Mouse (Mus musculus): Measurements from ENCODE around the gene Stim1.
A peak's percentile ranks its signal among the peaks of the same experiment; 100 is the strongest.

Stim1 gene

DNA sequence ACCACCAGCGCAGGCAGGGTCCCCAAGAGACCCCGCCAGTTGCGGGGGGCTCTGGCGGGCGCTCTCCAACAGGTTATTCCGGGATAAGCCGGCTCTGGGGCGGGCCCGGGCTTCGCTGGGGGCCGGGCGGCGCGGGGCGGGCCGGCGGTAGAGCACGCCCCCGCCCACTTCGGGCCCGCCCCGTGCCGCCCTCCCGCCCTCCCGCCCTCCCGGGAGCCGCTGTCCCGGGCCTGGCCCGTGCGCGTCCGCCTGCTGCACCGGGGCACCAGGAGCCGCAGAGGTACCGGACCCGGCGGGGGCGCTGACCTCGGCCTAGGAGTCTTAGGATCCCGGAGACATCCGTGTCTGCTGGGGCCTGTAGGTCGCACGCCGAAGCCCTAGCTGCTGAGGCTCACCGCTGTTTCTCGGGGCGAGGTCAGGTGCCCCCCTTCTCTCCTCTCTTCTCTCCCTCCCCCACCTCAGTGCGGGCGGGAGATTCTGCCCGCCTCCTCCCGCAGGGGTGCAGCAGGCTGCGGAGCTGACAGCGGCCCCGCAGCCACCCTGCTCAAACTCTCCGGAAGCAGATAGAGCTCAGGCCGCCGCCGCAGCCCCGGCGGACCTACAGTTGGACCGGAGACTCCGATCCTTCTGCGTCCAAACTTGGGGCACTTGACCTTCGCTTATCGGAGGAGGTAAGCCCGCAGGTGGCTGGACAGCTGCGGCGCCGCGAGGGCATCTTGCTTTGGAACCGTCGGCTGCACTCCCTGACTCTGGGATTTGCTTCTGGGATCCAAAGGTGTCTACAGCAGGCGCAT lies at the start of gene Stim1:
Stim1 (plus strand) TSS at position 206 of the 794 bp plus-strand sequence.
- DNase-seq (ENCODE audit: low read depth in 2 of 2, low spot score in 2 of 2), result peak; percentile 59 to 73

DNA sequence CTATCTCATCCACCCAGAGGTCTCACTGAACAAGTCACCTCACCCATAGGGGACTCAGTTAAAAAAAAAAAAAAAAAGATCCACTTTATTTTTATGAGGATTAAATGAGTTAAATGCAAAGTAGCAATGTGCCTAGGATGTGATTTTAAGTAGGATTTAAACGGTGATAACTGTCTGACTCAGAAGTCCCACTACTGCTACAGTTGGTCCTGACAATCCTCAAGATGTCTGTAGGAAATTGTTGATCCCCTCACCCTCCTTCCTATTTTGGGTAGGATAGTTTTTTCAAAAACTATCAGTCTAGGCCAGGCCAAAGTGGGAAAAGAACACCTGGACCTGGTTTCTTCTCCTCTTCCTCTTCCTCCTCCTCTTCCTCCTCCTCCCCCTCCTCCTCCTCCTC lies 45.7 kb upstream of the Stim1 start:
- DNase-seq (ENCODE audit: low read depth in 2 of 2, low spot score in 2 of 2), result no peak

DNA sequence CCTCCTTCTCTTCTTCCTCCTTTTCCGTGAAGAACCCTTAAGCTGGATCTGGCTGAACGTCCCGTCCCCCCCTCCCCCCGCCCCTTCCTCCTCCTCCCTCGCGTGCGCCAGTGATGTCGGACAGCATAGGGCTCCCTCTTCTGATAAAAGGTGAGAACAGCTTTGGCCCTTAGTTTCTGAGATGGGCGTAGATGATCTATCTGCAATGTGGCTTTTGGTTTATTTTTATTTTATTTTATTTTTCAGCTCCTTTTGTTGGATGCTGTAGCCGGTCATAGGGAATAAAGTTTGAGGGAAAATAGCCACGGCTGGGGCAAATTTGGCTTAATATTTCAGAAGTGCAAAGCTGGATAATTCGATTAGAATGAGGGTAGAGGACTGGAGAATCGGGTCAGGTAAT lies 45.3 kb upstream of the Stim1 start:
- DNase-seq (ENCODE audit: low read depth in 2 of 2, low spot score in 2 of 2), result peak in 1 of 2 experiments; percentile 28

DNA sequence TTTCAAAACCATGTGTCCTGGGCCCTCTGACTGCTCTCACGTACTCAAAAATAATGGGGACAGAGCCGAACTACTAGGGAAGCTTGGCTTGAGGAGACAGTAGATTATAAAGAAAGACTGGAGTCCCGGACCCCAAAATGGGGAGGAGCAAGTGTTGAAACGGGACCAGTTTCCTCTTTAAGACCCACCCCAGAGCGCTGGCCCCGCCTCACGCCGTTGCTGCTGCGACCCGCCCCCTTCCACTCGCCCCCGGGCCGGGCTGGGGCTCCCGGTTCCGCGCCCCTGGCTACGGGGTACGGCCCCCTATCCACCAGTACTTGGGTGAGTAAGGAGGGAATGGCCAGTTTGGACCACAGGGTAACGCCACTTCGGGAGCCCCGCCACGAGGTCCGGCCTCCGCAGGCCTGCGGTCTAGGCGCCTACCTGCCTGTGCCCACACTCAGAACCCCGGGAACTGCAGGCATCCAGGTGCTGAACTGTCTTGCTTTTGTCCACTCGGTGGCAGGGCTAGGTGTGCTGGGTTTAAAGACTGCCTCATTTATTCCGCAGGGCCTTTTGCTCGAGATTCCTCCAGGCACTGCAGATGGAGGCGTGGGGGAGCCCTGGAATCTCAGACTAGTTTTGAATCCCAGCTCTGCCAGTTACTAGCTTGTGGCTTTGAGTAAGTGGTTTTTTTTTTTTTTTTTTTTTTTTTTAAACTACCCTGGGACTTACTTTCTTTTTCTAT lies 44.6 kb upstream of the Stim1 start:
- DNase-seq (ENCODE audit: low read depth in 2 of 2, low spot score in 2 of 2), result peak; percentile 34 to 50

DNA sequence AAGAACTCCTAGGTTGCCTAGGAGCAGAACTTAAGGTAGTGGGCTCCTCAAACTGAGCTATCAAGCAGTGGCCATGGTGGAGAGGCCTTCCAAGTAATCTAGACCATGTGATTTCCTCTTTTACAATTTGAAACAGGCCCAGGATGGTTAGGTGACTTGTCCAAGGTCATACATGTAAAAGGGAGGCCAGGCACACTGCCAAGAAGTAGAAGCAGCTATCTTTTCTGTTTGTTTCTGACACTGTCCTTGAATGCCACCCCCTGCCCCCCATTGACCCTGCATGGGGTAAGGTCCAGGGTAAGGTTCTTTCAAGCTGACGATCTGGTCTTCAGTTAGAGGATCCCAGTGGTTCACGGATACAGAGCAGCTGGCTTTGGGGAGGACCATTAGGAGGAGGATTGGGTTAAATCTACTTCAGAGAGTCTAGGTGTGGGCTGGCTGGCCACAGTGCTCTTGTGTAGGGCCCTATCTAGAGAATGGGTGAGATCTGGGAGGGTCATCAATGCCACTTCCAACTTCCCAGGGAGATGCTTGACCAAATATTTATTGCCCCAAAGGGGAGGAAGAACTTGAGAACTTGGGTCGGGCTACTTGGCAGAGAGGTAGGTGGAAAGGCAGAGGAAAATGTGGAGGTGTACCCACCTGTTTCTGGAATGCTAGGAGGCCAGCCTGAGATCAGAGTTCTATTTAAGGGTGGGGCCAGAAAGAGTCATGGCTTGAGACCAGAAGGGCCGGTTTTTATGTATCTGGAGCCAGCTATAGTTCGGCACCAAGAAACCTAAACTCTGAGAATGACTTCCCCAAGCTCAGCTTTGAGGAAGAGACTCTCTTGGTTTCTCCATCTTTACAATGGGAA lies 43.5 kb upstream of the Stim1 start:
- DNase-seq (ENCODE audit: low read depth in 2 of 2, low spot score in 2 of 2), result no peak

DNA sequence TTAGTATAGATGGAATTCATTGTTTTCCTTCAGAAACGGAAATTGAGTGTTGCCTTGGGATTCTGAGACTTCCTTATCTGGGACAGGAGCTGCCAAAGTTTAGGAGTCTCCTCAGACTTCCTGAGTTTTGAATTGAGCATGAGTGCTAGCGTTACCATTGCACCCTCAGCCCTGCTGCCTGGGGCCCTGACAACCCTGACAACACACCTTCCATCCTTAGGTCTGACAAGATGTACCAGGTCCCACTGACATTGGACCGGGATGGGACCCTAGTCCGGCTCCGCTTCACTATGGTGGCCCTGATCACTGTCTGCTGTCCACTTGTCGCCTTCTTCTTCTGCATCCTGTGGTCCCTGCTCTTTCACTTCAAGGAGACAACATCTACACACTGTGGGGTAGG lies 41.6 kb upstream of the Stim1 start:
- no peak for DNase-seq (ENCODE audit: low read depth in 2 of 2, low spot score in 2 of 2)

DNA sequence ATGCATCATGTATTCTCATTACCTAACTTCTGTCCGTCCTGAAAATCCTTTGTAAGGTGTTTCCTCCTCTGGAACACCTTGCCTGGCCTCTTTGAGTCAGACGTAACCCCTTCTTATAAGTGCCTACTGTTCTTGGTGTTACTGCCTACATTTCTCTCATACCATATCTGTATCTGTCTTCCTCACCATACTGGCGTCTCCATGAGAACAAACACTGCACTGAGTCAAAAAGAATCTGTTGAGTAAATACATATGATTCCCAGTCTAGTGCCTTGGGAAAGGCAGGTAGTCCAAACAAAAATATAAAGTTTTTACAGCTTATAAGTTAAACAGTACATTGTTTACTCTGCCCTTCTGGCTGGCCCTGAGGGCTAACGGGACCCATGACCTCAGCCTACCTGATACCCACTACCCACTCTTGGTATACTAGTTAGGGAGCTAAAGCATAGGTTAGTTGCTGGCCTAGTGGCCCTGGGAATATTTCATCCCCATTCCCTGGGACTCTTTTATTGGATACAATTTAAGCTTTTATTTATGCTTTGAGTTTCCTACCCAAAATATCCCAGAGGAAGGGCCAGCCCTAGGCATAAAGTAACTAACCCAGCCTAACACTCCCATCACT lies 39.4 kb upstream of the Stim1 start:
- no peak for DNase-seq (ENCODE audit: low read depth in 2 of 2, low spot score in 2 of 2)

DNA sequence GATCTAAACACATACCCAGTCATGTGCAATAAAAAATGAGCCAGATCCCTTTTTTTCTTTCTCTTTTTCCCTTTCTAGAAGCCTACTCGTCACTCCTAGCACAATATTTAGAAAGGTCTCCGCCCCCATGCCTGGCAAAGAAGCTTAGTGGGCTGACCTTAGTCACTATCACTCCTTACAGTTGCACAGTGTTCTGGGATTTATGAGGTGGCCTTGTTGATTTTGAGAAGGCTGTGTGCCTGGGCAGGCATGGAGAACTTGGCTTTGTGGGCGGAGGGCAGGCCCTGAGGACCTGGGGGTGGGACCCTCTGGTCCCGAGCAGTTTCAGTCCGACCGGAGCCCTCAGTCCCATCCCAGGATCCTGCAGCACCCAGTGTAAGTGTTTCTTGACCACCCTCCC lies 37.8 kb upstream of the Stim1 start:
- DNase-seq (ENCODE audit: low read depth in 2 of 2, low spot score in 2 of 2), result no peak

DNA sequence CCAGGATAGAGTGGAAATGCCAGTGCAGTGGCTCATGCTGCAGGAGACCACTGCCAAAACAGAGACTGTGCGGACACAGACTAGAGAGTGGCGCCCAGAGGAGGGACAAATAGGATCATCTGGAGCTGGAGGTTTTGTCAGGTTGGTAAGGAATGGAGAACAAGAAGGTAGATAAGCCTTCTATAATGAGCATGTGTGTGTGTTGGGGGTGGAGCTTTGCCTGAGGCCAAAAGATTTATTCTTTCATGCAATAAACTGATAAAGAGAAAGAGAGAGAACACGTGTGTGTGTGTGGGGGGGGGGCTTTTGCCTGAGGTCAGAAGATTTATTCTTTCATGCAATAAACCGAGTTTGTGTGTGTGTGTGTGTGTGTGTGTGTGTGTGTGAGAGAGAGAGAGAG lies 34.5 kb upstream of the Stim1 start:
- DNase-seq (ENCODE audit: low read depth in 2 of 2, low spot score in 2 of 2), result no peak

DNA sequence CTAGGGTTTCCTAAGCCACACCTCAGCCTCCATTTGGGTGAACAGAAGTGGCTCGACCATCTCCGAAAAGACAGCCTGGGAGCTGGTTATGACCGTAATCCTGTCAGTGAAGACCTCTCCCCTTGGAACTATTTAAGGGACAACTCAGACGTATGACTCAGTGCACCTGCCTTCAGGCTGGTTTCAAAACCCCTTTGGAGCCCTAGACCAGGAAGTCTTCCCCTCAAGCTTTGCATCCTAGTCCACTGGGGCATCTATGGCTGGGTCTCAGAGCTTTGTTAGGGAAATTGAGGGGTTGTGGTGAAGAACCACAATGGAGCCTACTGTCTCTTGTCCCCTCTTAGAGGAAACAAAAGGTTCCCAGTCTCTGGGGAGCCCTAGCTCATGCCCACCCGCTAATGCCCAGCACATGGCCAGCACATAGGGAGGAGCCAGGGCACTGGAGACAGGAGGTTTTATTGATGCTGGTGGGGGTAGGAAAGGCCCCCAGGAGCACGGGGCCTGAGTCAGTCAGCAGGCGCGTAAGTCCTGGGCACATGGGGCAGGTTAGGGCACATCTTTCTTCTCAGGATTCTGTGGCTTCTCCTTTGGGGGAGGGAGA lies 28.8 kb upstream of the Stim1 start:
- DNase-seq (ENCODE audit: low read depth in 2 of 2, low spot score in 2 of 2), result no peak

DNA sequence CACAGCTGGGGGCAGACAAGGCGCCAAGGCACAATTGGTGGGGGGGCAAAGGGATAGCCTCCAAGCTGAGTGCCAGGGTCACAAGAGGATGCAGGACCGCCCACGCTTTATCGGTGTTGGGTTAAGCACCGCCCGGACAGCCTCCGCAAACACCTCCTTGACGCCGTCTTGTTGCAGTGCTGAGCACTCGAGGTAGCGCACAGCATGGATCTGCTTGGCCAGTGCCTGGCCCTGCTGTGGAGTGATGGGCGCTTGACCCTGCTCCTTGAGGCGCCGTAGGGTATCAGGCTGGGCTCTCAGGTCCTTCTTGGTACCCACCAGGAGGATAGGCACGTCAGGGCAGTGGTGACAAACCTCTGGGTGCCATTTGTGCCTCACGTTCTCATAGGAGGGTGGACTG lies 28.0 kb upstream of the Stim1 start:
- no peak for DNase-seq (ENCODE audit: low read depth in 2 of 2, low spot score in 2 of 2)

DNA sequence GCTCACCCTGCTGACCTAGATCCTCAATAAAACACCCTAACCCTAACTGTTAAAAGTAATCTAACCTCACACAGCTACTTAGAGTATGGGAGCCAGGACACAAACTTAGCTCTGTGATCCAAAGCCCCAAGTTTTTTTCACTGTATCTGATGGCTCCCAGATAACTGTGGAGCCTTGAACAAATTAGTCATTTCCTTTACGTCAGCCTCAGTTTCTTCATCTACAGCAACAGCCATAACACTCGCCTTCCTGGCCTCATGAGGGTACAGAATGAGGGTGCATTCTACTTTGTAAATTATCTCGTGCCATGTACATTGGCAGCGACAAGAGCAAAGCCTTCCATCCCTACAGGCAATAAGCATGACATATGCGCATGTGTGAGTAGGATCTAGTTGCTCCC lies 25.2 kb upstream of the Stim1 start:
- no peak for DNase-seq (ENCODE audit: low read depth in 2 of 2, low spot score in 2 of 2)

DNA sequence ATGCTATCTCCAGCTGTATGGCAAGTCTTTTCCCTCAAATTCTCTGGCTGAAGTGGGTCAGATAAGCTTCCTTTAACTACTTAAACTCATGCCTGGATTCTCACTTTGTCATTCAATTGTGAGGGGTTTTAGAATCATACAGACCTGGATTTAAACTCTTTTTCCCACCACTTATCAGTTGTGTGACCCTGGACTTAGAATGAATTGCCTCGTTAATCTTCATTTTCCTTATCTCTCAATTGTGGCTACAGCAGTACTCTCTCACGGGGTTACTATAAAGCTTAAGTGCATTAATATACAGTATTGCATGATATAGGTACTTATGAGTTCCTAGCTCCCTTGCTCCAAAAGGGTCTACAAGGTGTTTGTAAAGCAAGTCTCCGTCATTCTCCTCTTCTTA lies 24.7 kb upstream of the Stim1 start:
- DNase-seq (ENCODE audit: low read depth in 2 of 2, low spot score in 2 of 2), result no peak

DNA sequence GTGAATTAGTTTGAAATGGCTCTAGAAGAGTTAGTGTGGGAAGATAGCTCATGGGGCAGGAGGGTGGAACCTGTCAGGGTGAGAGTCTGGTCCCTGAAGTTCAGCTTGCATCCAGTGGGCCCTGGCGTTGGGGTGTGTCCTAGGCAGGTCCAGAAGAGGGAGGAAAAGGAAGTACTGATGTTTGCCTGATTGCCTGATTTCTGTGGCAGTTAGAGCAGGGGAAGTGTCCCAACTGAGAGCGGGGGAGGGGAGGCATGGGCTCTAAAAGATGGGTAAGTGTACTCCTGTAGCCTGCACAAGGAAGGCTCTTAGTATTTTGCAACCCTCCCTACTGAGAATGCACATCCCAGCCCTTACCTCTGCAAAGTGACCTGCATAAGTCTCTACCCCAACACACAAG lies 23.7 kb upstream of the Stim1 start:
- no peak for DNase-seq (ENCODE audit: low read depth in 2 of 2, low spot score in 2 of 2)

DNA sequence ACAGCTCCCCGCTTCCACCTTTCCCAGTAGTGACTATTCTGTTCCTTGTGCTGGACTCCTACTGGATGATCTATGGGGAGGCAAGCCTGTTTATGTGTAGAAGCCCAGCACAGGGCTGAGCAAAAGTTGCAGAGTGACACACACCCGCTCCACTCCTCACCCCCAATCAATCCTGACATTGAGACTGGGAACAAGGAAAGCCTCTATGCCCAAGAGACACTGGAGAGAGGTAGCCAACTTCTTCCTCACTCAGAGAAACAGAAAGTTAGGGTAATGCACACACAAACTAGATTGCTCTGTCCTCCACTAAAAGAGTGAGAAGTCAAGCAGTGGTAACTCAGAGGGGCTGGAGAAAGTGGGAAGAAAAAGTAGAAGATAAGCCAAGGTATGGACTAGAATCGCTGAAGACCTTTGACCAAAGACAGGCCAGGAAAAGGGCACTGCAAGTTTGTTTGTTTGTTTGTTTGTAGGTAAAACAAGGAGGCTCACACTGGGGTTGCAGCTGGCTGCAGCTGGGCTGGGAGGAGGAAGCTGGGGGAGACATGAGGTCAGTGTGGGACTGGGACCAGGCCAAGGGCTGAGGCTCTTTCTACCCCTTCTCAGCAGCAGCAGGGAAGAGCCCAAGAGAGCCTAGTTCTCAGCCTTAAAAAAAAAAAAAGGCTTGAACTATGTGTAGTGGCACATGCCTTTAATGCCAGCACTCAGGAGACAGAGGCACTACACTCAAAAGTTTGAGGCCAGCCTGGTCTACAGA lies 22.6 kb upstream of the Stim1 start:
- no peak for DNase-seq (ENCODE audit: low read depth in 2 of 2, low spot score in 2 of 2)

DNA sequence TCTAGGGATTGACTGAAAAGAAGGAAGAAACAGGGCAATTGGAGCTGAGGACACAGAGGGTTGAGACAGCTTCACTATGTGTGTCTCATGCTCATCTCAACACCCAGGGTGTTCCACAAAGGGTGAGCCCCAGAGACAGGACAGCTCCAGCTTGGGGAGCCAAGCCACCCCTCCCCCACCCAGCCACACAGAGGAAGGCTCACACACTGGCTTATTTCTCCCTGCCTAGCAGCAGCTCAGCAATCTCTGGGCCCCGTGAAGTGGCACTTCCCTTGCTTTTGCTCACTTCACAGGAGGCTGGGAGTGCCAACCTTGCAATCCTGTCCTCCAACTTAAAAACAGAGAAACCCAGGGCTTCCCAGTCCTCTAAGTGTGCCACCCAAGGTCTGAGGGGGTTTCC lies 21.8 kb upstream of the Stim1 start:
- DNase-seq (ENCODE audit: low read depth in 2 of 2, low spot score in 2 of 2), result no peak

DNA sequence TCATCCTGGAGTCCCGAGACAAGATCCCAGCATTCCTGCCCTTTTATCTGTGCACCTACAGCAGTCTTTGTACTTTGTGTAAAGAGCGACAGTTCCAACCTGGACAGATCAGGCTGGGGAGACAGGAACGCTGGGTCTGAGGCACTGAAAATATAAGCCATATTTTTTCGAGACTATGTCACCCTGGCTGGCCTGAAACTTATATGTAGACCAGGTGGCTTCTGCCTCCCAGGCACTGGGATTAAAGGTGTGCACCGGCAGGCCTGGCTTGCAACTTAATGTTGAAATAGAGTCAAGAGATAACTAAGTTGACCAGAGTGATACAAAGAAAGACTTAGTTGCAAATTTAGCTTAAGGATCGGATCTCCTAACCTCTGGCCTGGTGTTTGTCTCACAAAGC lies 21.3 kb upstream of the Stim1 start:
- no peak for DNase-seq (ENCODE audit: low read depth in 2 of 2, low spot score in 2 of 2)

DNA sequence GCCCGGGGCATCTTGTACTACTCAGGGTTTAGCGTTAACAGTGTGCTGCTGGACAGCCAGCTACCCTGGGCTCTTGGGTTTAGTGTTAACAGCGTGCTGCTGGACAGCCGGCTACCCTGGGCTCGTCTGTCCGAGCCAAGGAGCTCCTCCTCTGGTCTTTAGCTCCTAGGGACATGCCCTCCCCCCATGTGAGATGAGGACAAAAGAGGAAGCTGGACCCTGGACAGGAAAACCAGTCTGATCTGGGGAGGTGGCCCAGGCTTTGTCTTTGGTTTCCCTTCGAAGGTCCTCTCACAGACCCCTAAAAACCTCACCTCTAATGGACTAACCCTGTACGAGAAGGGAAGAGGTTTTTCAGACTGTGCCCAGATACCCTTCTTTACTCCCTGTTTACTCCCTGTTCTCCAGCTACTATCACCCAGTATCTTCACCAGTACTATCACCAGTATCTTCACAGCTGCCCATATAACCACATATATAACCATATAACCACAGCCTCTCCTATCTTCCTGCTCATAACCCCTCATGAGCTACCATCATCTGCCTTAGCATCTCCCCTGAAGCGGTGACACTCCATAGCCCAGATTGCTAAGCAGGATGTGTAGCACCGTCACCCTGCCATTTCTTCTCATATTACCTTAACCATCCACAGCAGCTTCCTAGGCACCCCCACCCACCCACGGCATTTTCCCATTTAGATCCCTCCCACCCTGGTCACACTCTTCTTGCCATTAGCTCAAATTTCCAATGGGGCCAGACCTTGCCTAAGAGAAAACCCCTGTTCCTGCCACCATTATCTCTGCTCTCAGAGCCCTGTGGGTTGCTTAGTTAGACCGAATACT lies 20.4 kb upstream of the Stim1 start:
- peak in 1 of 2 experiments; percentile 23 for DNase-seq (ENCODE audit: low read depth in 2 of 2, low spot score in 2 of 2)

DNA sequence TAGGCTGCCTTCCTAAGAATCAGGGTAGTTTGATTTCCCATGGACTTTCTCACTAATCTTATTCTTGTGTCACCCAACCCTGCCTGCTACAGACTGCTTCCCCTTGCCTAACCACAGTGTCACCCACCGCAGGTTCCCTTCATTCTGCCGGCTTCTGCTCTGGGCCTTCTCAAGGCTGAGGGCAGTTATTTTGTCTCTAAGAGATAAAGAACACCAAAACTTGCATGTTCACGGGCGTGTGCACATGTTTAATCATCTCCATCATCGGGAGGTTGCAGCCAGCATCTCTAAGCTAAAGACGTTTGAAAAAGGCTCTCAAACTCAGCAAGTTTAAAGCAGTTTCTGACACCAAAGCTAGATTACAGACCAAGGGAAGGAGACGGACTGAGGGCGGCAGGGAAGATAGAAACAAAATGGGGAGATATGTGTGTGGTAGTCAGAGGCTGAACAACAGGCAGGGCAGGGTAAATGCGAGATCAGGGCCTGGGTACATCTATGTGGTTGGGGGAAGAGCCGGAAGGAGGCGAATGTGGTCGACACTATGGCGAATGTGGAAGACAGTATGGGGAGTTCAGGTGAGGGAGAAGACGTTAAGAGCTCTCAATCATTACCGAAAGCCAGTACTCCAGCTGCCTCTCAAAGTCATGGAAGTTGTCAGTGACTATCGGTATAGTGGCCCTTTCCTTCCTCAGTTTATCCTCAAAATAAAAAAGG lies 18.8 kb upstream of the Stim1 start:
- DNase-seq (ENCODE audit: low read depth in 2 of 2, low spot score in 2 of 2), result peak; percentile 27 to 43

Measured in CD8-positive naive resting alpha-beta T cell, adult 2 months (primary cell).